Mouse (Mus musculus) forebrain, embryonic 16.5 days (tissue): Measurements from ENCODE around the gene Eml3. TPM values are rescaled to one million over a fixed set of nuclear protein-coding genes. Genes with fewer than 3 reads are reported as not detected.

Experiments used
- ATAC-seq: fragments of 200-750 bp; cut with Nextera tagmentation; 2 replicates; pipeline ENCODE4 v1.8.0; 2017; ENCODE audit warnings: mild to moderate bottlenecking, moderate library complexity
- H3K27ac ChIP-seq: fragments of 300-500 bp; sonication (generic); 2 replicates; pipeline ENCODE4 v1.5.1; 2014; ENCODE audit warnings: low read length, control low read depth
- H3K27me3 ChIP-seq: fragments of 300-500 bp; sonication (generic); replicated peaks from 2 replicates; pipeline ENCODE4 v1.6.1; 2014; ENCODE audit warnings: low read length; ENCODE audit not compliant: control insufficient read depth, insufficient read depth
- H3K36me3 ChIP-seq: fragments of 300-500 bp; sonication (generic); 2 replicates; pipeline ENCODE4 v1.6.1; 2014; ENCODE audit not compliant: control insufficient read depth, insufficient read depth
- H3K4me1 ChIP-seq: fragments of 300-500 bp; sonication (generic); replicated peaks from 2 replicates; pipeline ENCODE4 v1.6.1; 2014; ENCODE audit warnings: low read length; ENCODE audit not compliant: control insufficient read depth, insufficient read depth
- H3K4me2 ChIP-seq: fragments of 300-500 bp; sonication (generic); 2 replicates; pipeline ENCODE4 v1.6.1; 2014; ENCODE audit warnings: mild to moderate bottlenecking, low read length, control low read depth
- H3K4me3 ChIP-seq: fragments of 300-500 bp; sonication (generic); replicated peaks from 2 replicates; pipeline ENCODE4 v1.5.1; 2014; ENCODE audit warnings: mild to moderate bottlenecking, low read length, control low read depth
- H3K9ac ChIP-seq: fragments of 300-500 bp; sonication (generic); replicated peaks from 2 replicates; pipeline ENCODE4 v1.6.1; 2014; ENCODE audit warnings: low read depth, low read length, control low read depth
- H3K9me3 ChIP-seq: fragments of 300-500 bp; sonication (generic); 2 replicates; pipeline ENCODE4 v1.6.1; 2016; ENCODE audit warnings: low read length; ENCODE audit not compliant: control insufficient read depth
- WGBS: fragments of 180-500 bp; shearing (Covaris S2); extraction: QIAGEN DNeasy Blood & Tissue Kit; methylation state at CpG from one replicate; pipeline ENCODE4 v1.1.7; 2014; 5-methylcytosine and 5-hydroxymethylcytosine counted together
- microRNA-seq: library from miRNA; unstranded; fragments of <30 nt; microRNA quantifications from one replicate; pipeline ENCODE4, GENCODE M21; 2017
- polyA plus RNA-seq: library from polyadenylated mRNA; unstranded; fragments of >200 nt; fragmentation: Nextera tagmentation; extraction: Ambion mirVana; gene quantifications from 2 replicates; pipeline ENCODE4 v1.2.1, GENCODE M21; 2015

Gene Eml3
- polyA plus RNA-seq, 1 experiment from 2014 or later, result 9.7 TPM

DNA sequence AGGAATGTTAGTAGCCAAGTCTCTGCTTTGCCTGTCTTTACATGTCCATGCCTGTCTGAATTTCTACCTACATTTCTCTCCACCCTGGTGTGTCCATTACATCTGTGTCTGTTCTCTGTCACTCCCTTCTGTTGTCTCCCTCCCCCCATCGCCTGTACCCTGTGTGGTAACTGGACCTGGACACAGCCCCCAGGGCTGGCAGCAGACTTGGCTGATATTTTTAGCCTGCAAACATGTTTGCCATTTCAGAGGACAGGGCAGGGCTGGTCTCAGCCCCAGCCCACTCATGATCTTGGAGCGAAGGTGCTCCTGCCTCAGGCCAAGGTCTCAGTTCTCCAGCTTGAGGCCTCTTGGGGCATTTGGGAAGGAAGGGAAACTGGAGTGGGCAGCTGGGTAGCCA is 58.5 kb downstream of the Eml3 start:
- Histone ChIP-seq H3K4me2 (no peak overlapping the region), H3K4me1 (peaks cover 41% of the 10 kb centered on the region), H3K27ac (no peak overlapping the region), H3K9ac (no peak overlapping the region), H3K9me3 (no peaks in the 10 kb centered on the region), H3K36me3 (no peaks in the 10 kb centered on the region), H3K27me3 (peaks cover 14% of the 10 kb centered on the region), H3K4me3 (no peak overlapping the region)
- WGBS, result 48% methylated on average over 2 of the region's 2 CpGs
- no peak for ATAC-seq

DNA sequence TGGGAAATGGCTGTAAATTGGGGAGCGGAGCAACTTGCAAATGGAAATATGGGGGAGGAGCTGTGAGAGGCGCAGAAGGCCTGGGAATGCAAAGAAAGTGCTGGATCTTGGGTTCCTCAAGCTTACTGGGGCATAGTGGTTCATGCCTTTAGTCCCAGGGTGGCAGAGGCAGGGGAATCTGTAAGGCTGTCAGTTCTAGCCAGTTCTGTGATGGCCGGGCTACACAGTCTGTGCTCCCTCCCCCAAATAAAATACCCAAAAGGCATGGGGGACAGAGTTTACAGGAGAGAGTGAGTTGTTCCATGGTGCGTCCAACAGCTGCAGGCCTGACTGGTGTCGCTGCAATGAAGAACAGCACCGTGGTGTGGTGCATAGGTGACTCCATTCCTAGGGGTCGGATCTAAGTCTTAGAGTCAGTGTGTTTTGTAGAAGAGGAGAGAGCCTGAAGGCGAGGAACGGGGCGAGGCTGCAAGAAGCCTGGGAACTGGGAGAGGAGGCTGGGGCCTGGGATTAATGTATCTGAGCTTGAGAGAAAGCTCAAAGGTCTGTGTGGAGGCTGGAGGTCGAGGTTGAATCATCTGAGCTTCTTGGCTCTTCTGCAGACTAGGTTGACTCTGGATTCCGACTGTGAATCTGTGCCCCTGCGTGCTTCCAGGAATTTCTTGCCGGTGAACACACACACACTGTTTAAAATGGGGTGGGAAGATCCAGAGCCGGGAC is 59.2 kb downstream of the Eml3 start:
- Histone ChIP-seq H3K9ac (peak overlapping the region; percentile 45; the same call in 1 of the 2 replicates), H3K9me3 (no peaks in the 10 kb centered on the region), H3K27ac (no peak overlapping the region), H3K4me3 (peak overlapping the region; percentile 44), H3K36me3 (no peaks in the 10 kb centered on the region), H3K4me1 (peaks cover 38% of the 10 kb centered on the region), H3K4me2 (peak overlapping the region; percentile 78), H3K27me3 (peaks cover 14% of the 10 kb centered on the region)
- WGBS, result 25% methylated on average over 15 of the region's 15 CpGs
- ATAC-seq, result no peak

DNA sequence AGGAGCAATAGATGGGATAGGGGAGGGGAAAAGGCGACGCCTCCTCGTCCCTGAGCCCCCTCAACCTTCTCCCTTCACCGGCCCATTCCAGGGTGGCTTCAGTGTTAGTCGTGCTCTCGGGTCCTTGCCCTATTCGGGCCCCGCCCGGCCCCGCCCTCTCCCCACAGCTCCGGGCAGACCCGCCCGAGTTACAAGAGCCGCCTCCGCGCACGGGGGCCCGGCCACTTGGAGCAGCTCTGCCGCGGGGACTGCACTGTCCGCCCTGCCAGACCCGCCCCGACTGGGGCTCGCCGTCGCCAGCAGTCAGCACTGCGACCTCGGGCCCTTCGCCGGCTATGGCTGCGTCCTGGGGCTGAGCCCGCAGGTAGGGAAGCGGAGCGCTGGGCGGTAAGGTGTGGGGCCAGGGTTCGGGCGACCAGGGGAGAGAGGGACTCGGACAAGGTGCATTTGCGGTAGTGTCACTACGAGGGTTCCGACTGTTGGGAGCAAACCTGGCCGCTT is 59.8 kb downstream of the Eml3 start, which contains the start of gene Ahnak:
Ahnak (plus strand) TSS at position 219 of the 501 bp plus-strand sequence.
- H3K27me3 ChIP-seq, result peaks cover 14% of the 10 kb centered on the region
- ATAC-seq, result peak; percentile 24; the same call in 1 of the 2 replicates
- H3K9me3 ChIP-seq, result no peaks in the 10 kb centered on the region
- peak within 1 kb of the TSS; percentile 45 for H3K9ac ChIP-seq
- H3K4me3 ChIP-seq, result peak within 1 kb of the TSS; percentile 44
- no peaks in the 10 kb centered on the region for H3K36me3 ChIP-seq
- peak within 1 kb of the TSS; percentile 78 for H3K4me2 ChIP-seq
- 0% methylated on average over 37 of the region's 42 CpGs for WGBS
- peaks cover 32% of the 10 kb centered on the region for H3K4me1 ChIP-seq
- no peak within 1 kb of the TSS for H3K27ac ChIP-seq

DNA sequence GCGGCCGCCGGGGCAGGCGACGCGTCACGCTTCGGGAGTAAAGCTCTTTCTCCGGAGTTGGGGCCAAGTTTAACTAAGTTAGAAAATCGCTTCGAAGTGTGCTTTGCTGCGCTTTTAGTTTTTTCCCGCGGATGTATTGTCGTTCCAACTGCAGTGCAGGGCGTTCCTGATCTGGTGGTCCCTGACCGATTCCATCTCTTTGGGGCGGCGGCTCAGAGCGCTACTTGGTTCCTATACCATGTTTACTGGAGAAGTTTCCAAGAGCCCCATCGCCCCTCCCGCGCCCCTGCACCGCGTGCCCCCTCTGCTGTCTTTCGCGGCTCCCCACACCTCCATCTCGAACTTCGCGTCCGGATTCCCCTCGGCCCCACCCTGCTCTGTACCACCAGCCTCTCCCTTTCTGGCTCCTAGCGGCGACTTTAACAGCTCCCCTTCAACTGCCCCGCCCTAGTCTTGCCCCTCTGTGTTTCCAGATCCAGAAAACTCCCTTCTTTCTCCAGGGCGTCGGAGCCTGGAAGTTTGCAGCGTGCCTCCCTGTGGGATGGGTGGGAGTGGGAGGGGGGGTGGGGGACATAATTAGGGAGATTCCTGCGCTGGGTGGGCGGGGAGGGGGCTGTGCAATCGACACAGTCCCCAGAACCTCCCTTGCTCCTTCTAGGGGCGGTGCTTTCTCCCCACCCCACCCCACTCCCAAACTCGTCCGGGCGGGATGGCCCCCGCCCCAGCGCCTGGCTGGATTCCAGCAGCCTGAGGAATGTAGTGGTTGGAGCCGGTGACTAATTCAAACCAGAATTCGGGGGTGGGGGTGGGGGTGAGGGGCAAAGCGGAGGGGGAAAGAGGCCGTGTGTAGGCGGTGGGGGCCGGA is 60.4 kb downstream of the Eml3 start:
- Histone ChIP-seq H3K4me1 (peaks cover 25% of the 10 kb centered on the region), H3K36me3 (no peaks in the 10 kb centered on the region), H3K4me3 (peak overlapping the region; percentile 44), H3K4me2 (peak overlapping the region; percentile 78), H3K9ac (peak overlapping the region; percentile 45), H3K27me3 (peaks cover 14% of the 10 kb centered on the region), H3K27ac (no peak overlapping the region), H3K9me3 (no peaks in the 10 kb centered on the region)
- peak; percentile 45 for ATAC-seq
- WGBS, result under 1% methylated on average over 53 of the region's 53 CpGs

DNA sequence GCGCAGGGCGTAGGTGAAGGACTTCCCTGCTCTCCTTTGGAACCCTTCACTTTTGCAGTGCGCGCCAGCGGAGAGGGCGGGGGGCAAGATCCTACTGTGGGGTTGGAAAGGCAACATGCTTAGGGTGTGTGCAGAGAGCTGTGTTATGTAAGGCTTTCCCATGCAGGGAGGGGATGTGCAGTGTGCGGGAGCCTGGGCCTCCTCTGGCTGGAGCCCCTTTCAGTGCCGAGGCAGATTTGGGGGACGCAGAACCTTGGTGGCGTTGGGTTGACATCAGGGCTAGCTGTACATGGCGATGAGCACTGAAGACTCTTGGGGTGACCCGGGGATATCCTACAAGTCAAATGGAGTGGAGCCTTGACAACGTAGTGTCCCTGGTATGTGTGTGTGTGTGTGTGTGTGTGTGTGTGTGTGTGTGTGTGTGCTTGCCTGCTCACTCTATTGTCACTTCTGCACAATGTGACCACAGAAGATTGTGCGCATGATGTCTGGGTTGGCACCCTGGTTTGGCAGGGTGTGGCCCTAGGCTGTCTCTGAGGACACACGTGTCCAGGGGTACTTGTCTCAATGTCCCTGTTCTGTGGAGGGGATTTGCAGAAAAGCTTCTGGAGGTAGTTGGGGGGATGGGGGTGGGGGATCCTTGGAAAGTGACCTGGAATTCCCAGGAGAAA is 61.2 kb downstream of the Eml3 start:
- peaks cover 14% of the 10 kb centered on the region for H3K27me3 ChIP-seq
- H3K4me2 ChIP-seq, result peak overlapping the region; percentile 78
- H3K4me1 ChIP-seq, result peaks cover 20% of the 10 kb centered on the region
- no peaks in the 10 kb centered on the region for H3K9me3 ChIP-seq
- H3K36me3 ChIP-seq, result no peaks in the 10 kb centered on the region
- H3K4me3 ChIP-seq, result peak overlapping the region; percentile 44
- peak; percentile 47 for ATAC-seq
- no peak overlapping the region for H3K27ac ChIP-seq
- peak overlapping the region; percentile 27 for H3K9ac ChIP-seq
- 16% methylated on average over 15 of the region's 15 CpGs for WGBS

Small RNA genes within 50 kb of the gene (microRNA-seq; reads per million reads assigned to microRNA genes)
- gene Mir5136, result not detected

Other genes starting within 250 kb of the Eml3 start
- gene Slc3a2, start 206.2 kb upstream of the Eml3 start, polyA plus RNA-seq, result 186 TPM in 2 replicates
- 90.6 and 109 TPM in 2 replicates for gene Wdr74, start 193.7 kb upstream of the Eml3 start, polyA plus RNA-seq
- 2.5 and 2.8 TPM in 2 replicates for gene 1700092M07Rik, start 188.8 kb upstream of the Eml3 start, polyA plus RNA-seq
- 129 and 136 TPM in 2 replicates for gene Stx5a, start 188.1 kb upstream of the Eml3 start, polyA plus RNA-seq
- 200 and 218 TPM in 2 replicates for gene Nxf1, start 172.5 kb upstream of the Eml3 start, polyA plus RNA-seq
- 230 and 247 TPM in 2 replicates for gene Tmem223, start 158.6 kb upstream of the Eml3 start, polyA plus RNA-seq
- gene Tmem179b, start 155.1 kb upstream of the Eml3 start, polyA plus RNA-seq, result 27.0 and 29.1 TPM in 2 replicates
- 30.8 and 32.2 TPM in 2 replicates for gene Taf6l, start 143.1 kb upstream of the Eml3 start, polyA plus RNA-seq
- 160 and 164 TPM in 2 replicates for gene Polr2g, start 131.0 kb upstream of the Eml3 start, polyA plus RNA-seq
- gene Zbtb3, start 127.0 kb upstream of the Eml3 start, polyA plus RNA-seq, result 8.9 and 9.6 TPM in 2 replicates
- 71.1 and 72.1 TPM in 2 replicates for gene Ttc9c, start 110.2 kb upstream of the Eml3 start, polyA plus RNA-seq
- gene Hnrnpul2, start 109.5 kb upstream of the Eml3 start, polyA plus RNA-seq, result 5.1 and 5.5 TPM in 2 replicates
- not detected in 2 replicates for gene AC129217.1, start 99.8 kb upstream of the Eml3 start, polyA plus RNA-seq
- 88.3 and 98.7 TPM in 2 replicates for gene Bscl2, start 92.1 kb upstream of the Eml3 start, polyA plus RNA-seq
- 258 and 306 TPM in 2 replicates for gene Gng3, start 90.4 kb upstream of the Eml3 start, polyA plus RNA-seq
- 0.45 and 0.57 TPM in 2 replicates for gene Lrrn4cl, start 78.8 kb upstream of the Eml3 start, polyA plus RNA-seq
- 172 and 173 TPM in 2 replicates for gene Ubxn1, start 58.1 kb upstream of the Eml3 start, polyA plus RNA-seq
- gene Uqcc3, start 48.6 kb upstream of the Eml3 start, polyA plus RNA-seq, result 49.7 and 53.5 TPM in 2 replicates
- gene Lbhd1, start 45.8 kb upstream of the Eml3 start, polyA plus RNA-seq, result 50.0 and 51.9 TPM in 2 replicates
- not detected in 2 replicates for gene Gm49403, start 45.6 kb upstream of the Eml3 start, polyA plus RNA-seq
- 49.9 and 50.6 TPM in 2 replicates for gene 1810009A15Rik, start 40.7 kb upstream of the Eml3 start, polyA plus RNA-seq
- gene Gm49416, start 40.6 kb upstream of the Eml3 start, polyA plus RNA-seq, result 0.34 TPM in 1 of 2 replicates, not detected in the other
- 41.0 and 45.9 TPM in 2 replicates for gene Ints5, start 36.5 kb upstream of the Eml3 start, polyA plus RNA-seq
- 91.7 and 95.1 TPM in 2 replicates for gene Ganab, start 31.5 kb upstream of the Eml3 start, polyA plus RNA-seq
- gene B3gat3, start 9.2 kb upstream of the Eml3 start, polyA plus RNA-seq, result 67.3 and 75.9 TPM in 2 replicates
- gene Rom1, start 196 bp upstream of the Eml3 start, polyA plus RNA-seq, result 1.7 and 1.8 TPM in 2 replicates
- gene Mta2, start 12.3 kb downstream of the Eml3 start, polyA plus RNA-seq, result 175 and 186 TPM in 2 replicates
- gene Tut1, start 24.3 kb downstream of the Eml3 start, polyA plus RNA-seq, result 33.6 and 35.5 TPM in 2 replicates
- 346 and 348 TPM in 2 replicates for gene Eef1g, start 37.5 kb downstream of the Eml3 start, polyA plus RNA-seq
- 2.2 and 3.4 TPM in 2 replicates for gene Ahnak, start 59.7 kb downstream of the Eml3 start, polyA plus RNA-seq
- not detected in 2 replicates for gene Scgb1a1, start 158.4 kb downstream of the Eml3 start, polyA plus RNA-seq
- gene Asrgl1, start 206.1 kb downstream of the Eml3 start, polyA plus RNA-seq, result 31.7 and 39.8 TPM in 2 replicates